Mouse (Mus musculus): ENCODE data around the gene Usf2.

GRCm38 (mm10) chr7:30965677-30966076 lies 9.1 kb upstream of the Usf2 start:
- TF ChIP-seq CTCF (IDR thresholded peaks at IDR 0.05) (no peak), EP300 (IDR thresholded peaks at IDR 0.05) (no peak)

Data from lung, postnatal 0 days (tissue).